Mouse (Mus musculus) neural tube, embryonic 12.5 days (tissue): ENCODE results near the gene Rab11fip4. TPM values are rescaled to one million over a fixed set of nuclear protein-coding genes. Genes with fewer than 3 reads are reported as not detected.

ENCODE experiments used
- ATAC-seq: fragments of 200-750 bp; cut with Nextera tagmentation; 2 replicates; pipeline ENCODE4 v1.8.0; 2017; ENCODE audit warnings: low read depth, mild to moderate bottlenecking, moderate TSS enrichment, moderate library complexity; ENCODE audit not compliant: low FRiP score
- H3K27ac ChIP-seq: fragments of 300-500 bp; sonication (generic); 2 replicates; pipeline ENCODE4 v1.5.1; 2016
- H3K27me3 ChIP-seq: fragments of 300-500 bp; sonication (generic); replicated peaks from 2 replicates; pipeline ENCODE4 v1.6.1; 2016; ENCODE audit warnings: mild to moderate bottlenecking
- H3K36me3 ChIP-seq: fragments of 300-500 bp; sonication (generic); 2 replicates; pipeline ENCODE4 v1.6.1; 2016; ENCODE audit warnings: mild to moderate bottlenecking
- H3K4me1 ChIP-seq: fragments of 300-500 bp; sonication (generic); 2 replicates; pipeline ENCODE4 v1.6.1; 2016
- H3K4me2 ChIP-seq: fragments of 300-500 bp; sonication (generic); replicated peaks from 2 replicates; pipeline ENCODE4 v1.6.1; 2016; ENCODE audit warnings: mild to moderate bottlenecking
- H3K4me3 ChIP-seq: fragments of 300-500 bp; sonication (generic); 2 replicates; pipeline ENCODE4 v1.5.1; 2016
- H3K9ac ChIP-seq: fragments of 300-500 bp; sonication (generic); 2 replicates; pipeline ENCODE4 v1.6.1; 2016; ENCODE audit warnings: mild to moderate bottlenecking
- H3K9me3 ChIP-seq: fragments of 300-500 bp; sonication (generic); 2 replicates; pipeline ENCODE4 v1.6.1; 2016; ENCODE audit warnings: mild to moderate bottlenecking
- WGBS: fragments of 180-500 bp; shearing (Covaris S2); methylation state at CpG from one replicate; pipeline ENCODE4 v1.1.7; 2016; 5-methylcytosine and 5-hydroxymethylcytosine counted together
- polyA plus RNA-seq: library from polyadenylated mRNA; unstranded; fragments of >200 nt; fragmentation: Nextera tagmentation; extraction: Ambion mirVana; gene quantifications from 2 replicates; pipeline ENCODE4 v1.2.1, GENCODE M21; 2016

Rab11fip4 gene
- polyA plus RNA-seq, 1 experiment from 2014 or later: 22.8 TPM

DNA sequence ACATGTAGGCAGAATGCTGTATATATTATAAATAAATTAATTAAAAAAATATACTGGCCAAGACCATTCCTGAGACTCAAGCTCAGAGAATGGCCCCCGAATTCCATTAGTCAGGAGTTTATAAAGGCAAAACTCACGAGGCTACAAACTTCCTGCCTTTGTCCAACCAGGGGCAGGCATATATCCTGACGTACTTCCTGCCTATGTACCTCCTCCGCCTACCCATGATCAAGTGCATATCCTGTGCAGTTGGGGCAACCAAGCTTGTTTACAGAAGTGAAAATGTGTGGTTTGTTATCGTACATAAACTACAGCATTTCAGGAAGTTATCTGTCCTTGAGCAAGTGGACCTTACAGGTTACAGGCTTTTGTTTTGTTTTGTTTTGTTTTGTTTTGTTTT lies 32.0 kb downstream of the Rab11fip4 start:
- Histone ChIP-seq H3K4me1 (peaks cover 4% of the 10 kb centered on the region; the same call in 1 of the 2 replicates), H3K9me3 (no peaks in the 10 kb centered on the region), H3K27ac (no peak overlapping the region), H3K4me2 (no peak overlapping the region), H3K9ac (no peak overlapping the region), H3K27me3 (no peaks in the 10 kb centered on the region), H3K4me3 (no peak overlapping the region), H3K36me3 (peaks cover 7% of the 10 kb centered on the region; the same call in 1 of the 2 replicates)
- no peak for ATAC-seq
- WGBS: 88% methylated on average over 5 of the region's 5 CpGs

DNA sequence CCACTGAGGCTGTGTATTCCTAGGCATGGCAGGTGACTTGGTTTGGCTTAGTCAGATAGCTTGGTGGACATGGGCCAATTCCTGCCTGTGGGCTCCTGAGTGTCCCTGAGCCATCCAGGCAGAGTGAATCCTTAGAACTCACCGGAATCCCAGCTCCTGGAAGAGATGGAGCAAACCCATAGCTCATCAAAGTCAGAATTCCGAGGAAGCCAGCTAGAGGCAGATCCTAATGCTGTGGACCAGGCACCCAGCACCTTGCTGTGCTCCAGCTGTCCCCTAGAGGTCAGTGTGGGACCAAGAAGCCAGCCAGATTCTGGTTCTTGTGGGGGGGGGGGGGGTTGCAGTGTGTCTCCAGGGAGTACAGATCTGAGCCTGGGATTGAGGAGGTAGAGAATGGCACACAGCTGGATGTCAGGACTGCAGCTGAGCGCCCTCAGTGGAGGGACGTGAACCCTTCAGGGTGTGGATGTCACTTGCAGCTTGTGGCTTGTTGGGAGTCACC lies 33.8 kb downstream of the Rab11fip4 start:
- ATAC-seq: no peak
- no peaks in the 10 kb centered on the region for H3K9me3 ChIP-seq

DNA sequence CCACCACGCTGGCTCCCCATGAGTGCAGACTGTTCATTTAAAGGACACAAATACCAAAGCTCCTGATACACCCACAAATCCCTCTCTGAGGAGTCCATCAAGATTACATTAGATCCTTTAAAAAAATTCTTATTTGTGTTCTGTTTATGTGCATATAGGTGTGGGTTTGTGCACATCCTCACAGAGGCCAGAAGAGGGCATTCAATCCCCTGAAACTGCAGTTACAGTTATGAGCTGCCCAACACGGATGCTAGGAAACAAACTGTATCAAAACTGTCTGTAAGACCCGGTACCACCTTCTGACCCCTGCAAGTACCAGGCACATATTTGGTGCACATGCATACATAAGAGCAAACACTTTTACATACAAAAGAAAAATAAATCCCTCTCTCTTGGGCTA lies 37.7 kb downstream of the Rab11fip4 start:
- H3K4me3 ChIP-seq: no peak overlapping the region
- H3K27ac ChIP-seq: no peak overlapping the region
- no peak for ATAC-seq
- 74% methylated on average over 3 of the region's 3 CpGs for WGBS
- no peak overlapping the region for H3K9ac ChIP-seq
- H3K36me3 ChIP-seq: peaks cover 6% of the 10 kb centered on the region
- H3K27me3 ChIP-seq: no peaks in the 10 kb centered on the region
- H3K4me1 ChIP-seq: peaks cover 4% of the 10 kb centered on the region; the same call in 1 of the 2 replicates
- no peak overlapping the region for H3K4me2 ChIP-seq
- no peaks in the 10 kb centered on the region for H3K9me3 ChIP-seq

More for the DNA sequence above, 33.8 kb downstream of the Rab11fip4 start:
- Histone ChIP-seq H3K4me1 (peaks cover 4% of the 10 kb centered on the region; the same call in 1 of the 2 replicates), H3K36me3 (peaks cover 7% of the 10 kb centered on the region; the same call in 1 of the 2 replicates), H3K4me3 (no peak overlapping the region), H3K9ac (no peak overlapping the region), H3K4me2 (no peak overlapping the region), H3K27ac (no peak overlapping the region), H3K27me3 (no peaks in the 10 kb centered on the region)
- WGBS: 20% methylated on average over 4 of the region's 4 CpGs

DNA sequence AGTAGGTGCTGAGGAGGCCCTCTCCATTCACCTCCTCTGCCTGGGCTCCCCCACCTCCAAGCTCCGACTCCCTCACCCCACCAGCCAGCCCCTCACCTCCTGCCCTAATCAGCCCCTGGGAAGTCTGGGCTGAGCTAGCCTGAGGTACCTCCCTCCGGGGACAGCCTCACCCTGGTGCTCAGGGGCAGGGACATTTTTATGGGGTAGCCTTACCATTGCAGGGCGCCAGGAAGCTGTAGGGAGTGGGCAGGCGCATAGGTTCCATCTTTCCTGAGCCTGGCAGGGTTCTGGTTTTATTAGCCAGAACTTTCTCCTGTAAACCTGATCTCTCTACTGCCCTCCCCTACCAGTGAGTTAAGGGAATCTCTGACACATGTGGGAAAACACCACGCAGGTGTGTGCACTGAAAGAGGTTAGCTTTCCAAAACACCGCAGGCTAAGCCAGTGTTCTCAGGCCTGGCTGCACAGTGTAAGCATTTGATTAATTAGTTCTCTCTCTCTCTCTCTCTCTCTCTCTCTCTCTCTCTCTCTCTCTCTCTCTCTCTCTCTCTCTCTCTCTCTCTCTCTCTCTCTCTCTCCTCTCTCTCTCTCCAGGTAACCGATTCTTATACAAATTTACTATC lies 38.9 kb downstream of the Rab11fip4 start:
- Histone ChIP-seq H3K36me3 (peaks cover 6% of the 10 kb centered on the region), H3K4me1 (peaks cover 4% of the 10 kb centered on the region; the same call in 1 of the 2 replicates), H3K27me3 (no peaks in the 10 kb centered on the region), H3K27ac (no peak overlapping the region), H3K9ac (no peak overlapping the region), H3K9me3 (no peaks in the 10 kb centered on the region), H3K4me3 (no peak overlapping the region), H3K4me2 (no peak overlapping the region)
- WGBS: 78% methylated on average over 7 of the region's 7 CpGs
- ATAC-seq: no peak

DNA sequence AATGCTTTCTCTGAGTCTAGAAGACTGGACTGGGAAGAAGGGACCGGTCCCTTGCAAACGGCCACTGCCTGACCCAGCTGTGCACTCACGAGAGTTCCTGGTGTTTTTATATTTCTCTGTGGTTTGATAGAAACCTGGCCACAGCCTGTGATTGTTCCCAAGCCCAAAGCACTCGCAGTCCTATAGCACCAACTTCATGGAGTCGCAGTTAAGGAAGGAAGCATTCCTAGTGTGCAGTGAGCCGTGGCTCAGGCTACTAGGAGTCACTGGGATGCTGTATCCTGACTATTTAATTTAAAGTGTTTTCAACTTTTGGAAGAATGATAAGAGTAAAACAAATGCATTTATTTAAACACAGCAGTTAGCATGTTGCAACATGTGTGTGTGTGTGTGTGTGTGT lies 39.5 kb downstream of the Rab11fip4 start:
- no peak overlapping the region for H3K9ac ChIP-seq
- no peak overlapping the region for H3K4me3 ChIP-seq
- H3K27me3 ChIP-seq: no peaks in the 10 kb centered on the region
- no peak overlapping the region for H3K27ac ChIP-seq
- H3K4me1 ChIP-seq: no peaks in the 10 kb centered on the region
- peaks cover 6% of the 10 kb centered on the region for H3K36me3 ChIP-seq
- 31% methylated on average over 6 of the region's 6 CpGs for WGBS
- H3K4me2 ChIP-seq: no peak overlapping the region
- H3K9me3 ChIP-seq: peaks cover under 1% of the 10 kb centered on the region; the same call in 1 of the 2 replicates
- ATAC-seq: no peak

DNA sequence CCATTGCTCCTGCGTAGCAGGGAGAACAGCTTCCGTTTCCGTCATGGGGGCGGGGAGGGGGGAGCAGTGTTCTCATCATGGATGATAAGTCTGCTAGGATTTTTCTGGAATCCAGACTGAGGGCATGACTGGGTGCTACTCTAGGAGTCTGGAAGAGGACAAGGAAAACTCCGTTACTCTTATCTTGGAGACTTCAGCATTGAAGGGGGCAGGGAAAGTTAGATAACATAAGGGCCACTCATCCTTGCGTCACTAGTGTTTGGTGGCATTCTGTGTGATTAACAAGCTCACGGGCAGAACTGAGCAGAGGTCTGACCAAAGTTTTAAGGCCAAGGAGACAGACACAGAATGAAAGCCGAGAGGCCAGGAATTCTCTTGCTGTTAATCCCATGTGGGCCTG lies 42.4 kb downstream of the Rab11fip4 start:
- WGBS: 86% methylated on average over 8 of the region's 8 CpGs
- H3K27me3 ChIP-seq: no peaks in the 10 kb centered on the region
- no peak overlapping the region for H3K4me2 ChIP-seq
- ATAC-seq: no peak
- H3K27ac ChIP-seq: no peak overlapping the region
- H3K9ac ChIP-seq: no peak overlapping the region
- H3K9me3 ChIP-seq: peaks cover 3% of the 10 kb centered on the region; the same call in 1 of the 2 replicates
- H3K4me1 ChIP-seq: no peaks in the 10 kb centered on the region
- H3K36me3 ChIP-seq: peaks cover 10% of the 10 kb centered on the region
- no peak overlapping the region for H3K4me3 ChIP-seq

DNA sequence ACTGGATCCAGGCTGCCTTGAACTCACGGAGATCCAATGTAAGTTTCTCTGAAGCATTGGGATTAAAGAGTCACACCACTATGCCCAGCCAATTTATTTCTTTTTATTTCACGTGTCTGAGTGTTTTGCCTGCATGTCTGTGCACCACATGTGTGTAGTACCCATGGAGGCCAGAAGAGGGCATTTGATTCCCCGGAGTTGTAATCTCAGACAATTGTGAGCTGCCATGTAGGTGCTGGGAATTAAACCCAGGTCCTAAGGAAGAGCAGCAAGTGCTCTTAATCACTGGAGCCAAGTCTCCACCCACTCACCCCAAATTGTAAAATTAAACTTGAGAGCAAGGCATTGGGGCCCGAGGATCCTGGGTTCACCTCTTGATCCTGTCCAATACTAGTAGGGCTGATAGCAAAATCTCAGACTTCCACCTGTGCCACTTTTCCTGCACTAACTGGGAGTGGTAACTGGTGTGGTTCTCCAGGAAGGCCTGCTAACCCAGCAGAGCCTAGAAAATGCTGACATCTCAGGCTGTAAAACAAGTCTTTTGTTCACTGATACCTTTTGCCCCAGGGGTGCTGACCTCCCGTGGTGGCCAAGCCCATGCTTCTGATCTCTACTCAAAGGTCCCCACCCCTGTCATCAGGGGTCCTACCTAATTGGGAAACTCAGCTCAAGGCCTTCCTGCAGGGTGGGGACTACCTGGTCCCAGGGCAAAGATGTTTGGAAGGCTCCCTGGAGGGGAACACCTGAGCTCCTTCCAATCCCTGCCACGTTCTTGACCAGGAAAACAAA lies 44.8 kb downstream of the Rab11fip4 start:
- no peak overlapping the region for H3K27ac ChIP-seq
- H3K27me3 ChIP-seq: no peaks in the 10 kb centered on the region
- no peak for ATAC-seq
- WGBS: 80% methylated on average over 6 of the region's 6 CpGs
- no peak overlapping the region for H3K4me3 ChIP-seq
- no peak overlapping the region for H3K4me2 ChIP-seq
- peaks cover 10% of the 10 kb centered on the region for H3K36me3 ChIP-seq
- peaks cover 3% of the 10 kb centered on the region; the same call in 1 of the 2 replicates for H3K9me3 ChIP-seq
- H3K4me1 ChIP-seq: peaks cover 21% of the 10 kb centered on the region
- no peak overlapping the region for H3K9ac ChIP-seq

DNA sequence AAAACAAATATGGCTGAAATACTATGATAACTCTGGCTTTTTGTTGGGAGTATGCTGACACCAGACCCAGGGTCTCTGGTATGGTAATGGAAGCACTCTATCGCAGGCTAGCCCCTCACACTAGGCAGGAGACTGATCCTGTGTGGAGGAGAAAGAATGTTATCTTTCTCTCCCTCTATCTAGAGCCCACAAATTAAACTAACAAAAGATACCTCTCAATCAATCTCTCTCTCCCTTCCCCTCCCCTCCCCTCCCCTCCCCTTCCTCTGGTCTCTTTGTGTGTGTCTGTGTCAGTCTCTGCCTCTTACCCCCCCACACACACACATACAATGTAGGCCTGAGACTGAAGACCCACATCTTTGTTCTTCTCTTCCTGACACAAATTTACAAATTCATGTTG lies 45.5 kb downstream of the Rab11fip4 start:
- H3K9me3 ChIP-seq: peaks cover 3% of the 10 kb centered on the region; the same call in 1 of the 2 replicates
- WGBS: 81% methylated on average over 1 of the region's 1 CpGs
- no peak overlapping the region for H3K27ac ChIP-seq
- H3K4me2 ChIP-seq: no peak overlapping the region
- no peak overlapping the region for H3K4me3 ChIP-seq
- peaks cover 24% of the 10 kb centered on the region for H3K4me1 ChIP-seq
- peaks cover 10% of the 10 kb centered on the region for H3K36me3 ChIP-seq
- H3K9ac ChIP-seq: no peak overlapping the region
- ATAC-seq: no peak
- no peaks in the 10 kb centered on the region for H3K27me3 ChIP-seq

DNA sequence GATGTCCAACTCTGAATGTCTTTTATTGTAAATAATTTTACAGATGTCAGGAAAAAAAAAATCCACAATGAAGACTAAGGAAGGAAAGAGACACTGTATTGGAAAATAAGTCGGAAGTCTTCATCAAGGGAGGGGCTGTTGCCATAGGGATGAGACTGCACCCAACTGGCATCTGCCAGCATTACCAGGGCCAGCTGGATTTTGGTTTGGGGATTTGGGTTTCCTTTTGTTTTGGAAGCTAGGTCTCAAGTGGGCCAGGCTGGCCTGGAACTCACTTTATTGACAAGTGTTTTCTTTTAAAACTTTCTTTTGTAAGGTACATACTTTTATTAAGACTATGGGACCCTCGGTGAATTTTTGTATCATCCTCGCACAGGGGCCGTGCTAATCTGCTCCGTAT lies 47.7 kb downstream of the Rab11fip4 start:
- no peak overlapping the region for H3K4me2 ChIP-seq
- peaks cover 29% of the 10 kb centered on the region for H3K4me1 ChIP-seq
- peaks cover 3% of the 10 kb centered on the region; the same call in 1 of the 2 replicates for H3K9me3 ChIP-seq
- H3K27ac ChIP-seq: 0 out of 2 replicates have a peak overlapping the region, but pooled peaks have one; percentile 8
- WGBS: 46% methylated on average over 5 of the region's 5 CpGs
- H3K4me3 ChIP-seq: no peak overlapping the region
- no peak for ATAC-seq
- no peak overlapping the region for H3K9ac ChIP-seq
- 0 out of 2 replicates have a peak, but pooled peaks cover 3% of the 10 kb centered on the region for H3K36me3 ChIP-seq
- H3K27me3 ChIP-seq: no peaks in the 10 kb centered on the region

DNA sequence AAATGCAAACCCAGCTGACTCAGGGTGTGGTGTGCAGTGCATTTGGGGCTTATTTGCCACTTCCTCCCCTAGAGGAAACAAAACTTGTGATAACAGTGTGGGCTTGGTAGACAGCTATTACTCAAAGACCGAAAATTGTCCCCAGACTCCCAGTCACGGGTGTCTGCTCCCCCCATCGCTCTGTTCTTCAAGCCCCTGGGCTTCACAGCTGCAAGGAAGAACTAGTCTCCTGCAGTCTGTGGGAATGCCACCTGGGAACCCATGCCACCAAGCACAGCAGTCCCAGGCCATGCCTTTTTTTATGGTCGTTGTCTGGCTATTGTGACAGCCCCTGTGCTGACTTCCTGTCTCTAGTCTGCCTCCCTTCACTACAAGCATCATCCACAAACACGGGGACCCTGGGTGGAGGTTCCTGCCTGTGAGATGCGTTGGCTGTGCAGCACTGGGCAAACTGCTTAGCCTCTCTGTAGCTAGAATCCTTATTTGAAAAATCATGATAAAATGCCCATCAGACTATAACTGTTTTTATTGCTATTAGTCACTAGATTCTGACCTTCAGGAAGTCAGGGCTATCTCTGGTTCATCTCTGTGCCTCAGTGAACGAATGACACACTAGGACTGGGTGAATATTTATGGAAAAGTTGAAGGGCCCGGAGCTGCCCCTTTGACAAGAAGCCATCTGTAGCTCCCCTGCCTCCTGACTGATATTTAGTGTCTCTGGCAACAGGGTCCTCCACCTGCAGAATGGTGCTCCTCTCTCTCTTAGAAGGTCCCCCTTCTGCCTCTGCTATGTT lies 50.1 kb downstream of the Rab11fip4 start:
- H3K4me2 ChIP-seq: no peak overlapping the region
- peaks cover 53% of the 10 kb centered on the region for H3K4me1 ChIP-seq
- ATAC-seq: no peak
- no peak overlapping the region for H3K4me3 ChIP-seq
- no peaks in the 10 kb centered on the region for H3K9me3 ChIP-seq
- WGBS: 50% methylated on average over 8 of the region's 8 CpGs
- H3K27ac ChIP-seq: no peak overlapping the region
- H3K27me3 ChIP-seq: no peaks in the 10 kb centered on the region
- H3K36me3 ChIP-seq: no peaks in the 10 kb centered on the region
- no peak overlapping the region for H3K9ac ChIP-seq

DNA sequence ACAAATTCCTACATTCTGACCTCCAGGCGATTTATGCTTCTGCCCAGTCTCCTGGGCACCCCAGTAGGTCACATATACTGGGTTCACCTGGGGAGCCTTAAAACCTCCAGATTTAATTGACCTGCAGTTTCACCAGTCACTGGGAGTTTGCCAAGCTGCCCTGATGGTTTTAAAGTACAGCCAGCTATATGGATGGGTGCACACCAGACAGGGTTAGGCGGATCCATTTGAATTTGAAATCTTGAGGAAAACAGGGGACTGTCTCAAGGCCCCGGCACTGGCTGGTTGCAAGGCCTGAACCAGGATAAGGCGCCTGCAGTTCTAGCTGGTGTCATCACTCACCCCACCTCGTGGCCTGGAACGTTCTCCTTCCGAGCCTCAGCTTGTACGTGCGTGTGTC lies 52.7 kb downstream of the Rab11fip4 start:
- Histone ChIP-seq H3K9me3 (no peaks in the 10 kb centered on the region), H3K27me3 (no peaks in the 10 kb centered on the region), H3K27ac (no peak overlapping the region), H3K4me3 (no peak overlapping the region), H3K4me1 (peaks cover 65% of the 10 kb centered on the region), H3K4me2 (no peak overlapping the region), H3K36me3 (no peaks in the 10 kb centered on the region), H3K9ac (no peak overlapping the region)
- WGBS: 66% methylated on average over 9 of the region's 9 CpGs
- ATAC-seq: no peak

DNA sequence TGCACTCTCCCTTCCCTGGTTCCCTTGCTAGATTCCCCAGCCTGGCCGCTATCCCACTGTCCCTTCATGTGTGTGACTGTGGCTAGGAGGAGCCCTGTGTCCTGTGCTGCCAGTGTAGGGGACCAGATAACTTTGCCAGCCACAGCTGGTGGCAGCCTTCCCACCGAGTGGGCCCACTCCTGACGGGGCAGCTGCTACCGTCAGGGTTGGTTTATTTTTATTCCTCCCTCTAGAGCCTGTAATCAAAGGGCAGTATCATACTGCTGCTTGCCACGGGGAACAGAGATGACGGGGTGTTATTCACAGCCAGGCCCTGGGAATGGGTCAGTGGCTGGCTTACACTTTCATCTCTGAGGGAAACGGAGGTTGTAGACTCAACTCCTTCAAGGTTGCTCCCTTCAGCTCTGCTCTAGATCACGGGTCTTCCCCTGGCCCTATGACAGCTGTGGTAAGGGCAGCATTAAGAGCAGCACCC lies 53.7 kb downstream of the Rab11fip4 start:
- peaks cover 63% of the 10 kb centered on the region for H3K4me1 ChIP-seq
- no peak overlapping the region for H3K9ac ChIP-seq
- H3K27me3 ChIP-seq: no peaks in the 10 kb centered on the region
- H3K4me2 ChIP-seq: no peak overlapping the region
- no peaks in the 10 kb centered on the region for H3K36me3 ChIP-seq
- H3K4me3 ChIP-seq: no peak overlapping the region
- no peaks in the 10 kb centered on the region for H3K9me3 ChIP-seq
- no peak for ATAC-seq
- no peak overlapping the region for H3K27ac ChIP-seq
- WGBS: 26% methylated on average over 8 of the region's 8 CpGs
